Mouse (Mus musculus) T-helper 2 cell (primary cell): ENCODE results near the gene 1700016H13Rik.

ENCODE experiments used
- in situ Hi-C: fragments of 300-600 bp; cut with MboI, MseI; formaldehyde crosslinking; loops from one replicate; pipeline ENCODE4 v1.15.1; 2025; ENCODE audit warnings: high pct_unique_total_duplicates

The 1700016H13Rik gene

GRCm38 (mm10) chr5:103610856-103611472, 44.8 kb downstream of the 1700016H13Rik start:
- in situ Hi-C loops = loop anchor here (10.0 to 25.0 kb wide), 2 partner anchors 724 to 1586 kb away; no protein-coding TSS in a partner anchor

- in situ Hi-C loops = loop anchor here (10.0 to 25.0 kb wide), 2 partner anchors 723 to 1585 kb away; no protein-coding TSS in a partner anchor
These were observed 45.7 kb downstream of the 1700016H13Rik start for GRCm38 (mm10) chr5:103610148-103610547.

- in situ Hi-C loops = loop anchor here (25.0 kb wide), 1 partner anchor 718 kb away; no protein-coding TSS in a partner anchor
These were observed 50.1 kb downstream of the 1700016H13Rik start for GRCm38 (mm10) chr5:103605707-103606106.

- in situ Hi-C loops = loop anchor here (25.0 kb wide), 1 partner anchor 716 kb away; no protein-coding TSS in a partner anchor
These were observed 52.5 kb downstream of the 1700016H13Rik start for GRCm38 (mm10) chr5:103603115-103603893.

GRCm38 (mm10) chr5:103598881-103599280, 56.9 kb downstream of the 1700016H13Rik start:
- in situ Hi-C loops = no loop called here

GRCm38 (mm10) chr5:103598264-103598663, 57.5 kb downstream of the 1700016H13Rik start:
- in situ Hi-C loops = no loop called here
